Mouse (Mus musculus): ENCODE data around the gene Ltbp3. TPM values are rescaled to one million over a fixed set of nuclear protein-coding genes. Genes with fewer than 3 reads are reported as not detected.
"Not testable (repeated sequence)": the region's sequence is repeated elsewhere in the genome, so short reads cannot be mapped to it uniquely, and the experiment has no call there.

Ltbp3 gene
- polyA plus RNA-seq, 1 experiment from 2014 or later, result 24.7 TPM

DNA sequence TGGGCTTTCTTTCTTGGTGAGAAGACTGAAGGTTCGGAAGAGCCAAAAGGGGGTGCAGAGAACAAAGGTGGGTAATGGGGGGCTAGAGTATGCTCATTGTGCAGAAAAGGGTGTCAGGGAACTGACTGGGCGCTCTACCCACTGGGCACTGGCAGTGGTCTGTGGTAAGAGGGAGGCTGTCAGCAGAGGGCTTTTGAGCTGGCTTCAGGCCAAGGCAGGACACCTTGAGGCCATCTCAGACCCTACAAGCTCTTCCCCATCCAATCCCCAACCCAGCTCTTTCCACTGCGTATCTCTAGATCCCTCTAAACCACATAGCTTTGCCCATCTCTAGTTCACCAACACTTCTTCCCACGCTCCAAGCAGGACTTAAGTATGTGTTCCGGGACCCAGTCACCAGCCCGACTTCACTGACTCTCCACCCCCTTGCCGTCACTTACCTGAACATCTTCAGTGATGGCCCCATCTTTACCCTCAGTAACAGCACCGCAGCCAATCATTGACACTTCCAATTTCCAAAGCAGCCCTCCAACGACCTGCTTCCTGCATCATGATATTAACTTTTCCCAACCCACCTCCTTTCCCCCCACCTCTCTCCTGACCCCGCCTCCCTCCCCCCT, 44.4 kb downstream of the Ltbp3 start:
- Histone ChIP-seq H3K4me1 (peaks cover 15% of the 10 kb centered on the region), H3K36me3 (no peaks in the 10 kb centered on the region), H3K4me3 (no peak overlapping the region), H3K27ac (replicated peaks) (no peak overlapping the region), H3K27me3 (replicated peaks) (no peaks in the 10 kb centered on the region), H3K4me2 (no peak overlapping the region), H3K9ac (0 out of 2 replicates have a peak overlapping the region, but pooled peaks have one; percentile 1), H3K9me3 (no peaks in the 10 kb centered on the region)
- 54% methylated on average over 10 of the region's 10 CpGs for whole genome bisulfite sequencing
- no peak for ATAC-seq (ENCODE audit: extremely low read depth, insufficient number of reproducible peaks, low FRiP score, low TSS enrichment)

DNA sequence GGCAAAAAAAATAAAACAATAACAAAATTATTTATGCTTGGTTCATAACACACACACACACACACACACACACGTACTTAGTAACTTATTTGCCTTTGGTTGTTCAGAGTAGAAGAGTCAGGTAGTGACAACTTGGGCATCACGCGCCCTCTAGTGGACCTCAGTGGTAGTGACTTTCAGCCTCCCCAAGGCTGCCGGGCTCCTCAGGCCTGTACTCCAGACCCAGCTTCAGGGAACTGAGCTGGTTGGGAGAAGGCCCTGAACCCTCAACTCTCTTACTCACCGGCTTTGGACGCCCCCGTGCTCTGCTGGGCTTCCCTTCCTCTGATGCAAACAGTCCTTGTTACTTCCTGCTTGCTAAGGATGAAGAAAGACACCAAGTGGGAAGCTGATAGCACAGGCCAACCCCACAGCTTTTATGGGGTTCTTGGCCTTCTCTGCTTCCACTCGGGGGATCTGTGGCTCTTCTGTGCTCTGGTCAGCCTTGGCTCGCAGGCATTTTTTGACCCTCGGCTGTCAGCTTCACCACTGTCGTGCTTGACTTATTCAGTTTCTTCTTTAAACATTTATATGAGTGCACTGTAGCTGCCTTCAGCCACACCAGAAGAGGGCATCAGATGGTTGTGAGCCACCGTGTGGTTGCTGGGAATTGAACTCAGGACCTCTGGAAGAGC, 45.9 kb downstream of the Ltbp3 start:
- H3K9me3 ChIP-seq, result no peaks in the 10 kb centered on the region
- 8% methylated on average over 12 of the region's 12 CpGs for WGBS
- peaks cover 15% of the 10 kb centered on the region for H3K4me1 ChIP-seq
- no peaks in the 10 kb centered on the region for H3K27me3 ChIP-seq (replicated peaks)
- peak; percentile 74 for ATAC-seq (ENCODE audit: extremely low read depth, insufficient number of reproducible peaks, low FRiP score, low TSS enrichment)
- no peak overlapping the region for H3K4me3 ChIP-seq
- peak overlapping the region; percentile 67 for H3K9ac ChIP-seq
- peak overlapping the region; percentile 16; the same call in 1 of the 2 replicates for H3K4me2 ChIP-seq
- no peaks in the 10 kb centered on the region for H3K36me3 ChIP-seq
- peak overlapping the region; percentile 80 for H3K27ac ChIP-seq (replicated peaks)

DNA sequence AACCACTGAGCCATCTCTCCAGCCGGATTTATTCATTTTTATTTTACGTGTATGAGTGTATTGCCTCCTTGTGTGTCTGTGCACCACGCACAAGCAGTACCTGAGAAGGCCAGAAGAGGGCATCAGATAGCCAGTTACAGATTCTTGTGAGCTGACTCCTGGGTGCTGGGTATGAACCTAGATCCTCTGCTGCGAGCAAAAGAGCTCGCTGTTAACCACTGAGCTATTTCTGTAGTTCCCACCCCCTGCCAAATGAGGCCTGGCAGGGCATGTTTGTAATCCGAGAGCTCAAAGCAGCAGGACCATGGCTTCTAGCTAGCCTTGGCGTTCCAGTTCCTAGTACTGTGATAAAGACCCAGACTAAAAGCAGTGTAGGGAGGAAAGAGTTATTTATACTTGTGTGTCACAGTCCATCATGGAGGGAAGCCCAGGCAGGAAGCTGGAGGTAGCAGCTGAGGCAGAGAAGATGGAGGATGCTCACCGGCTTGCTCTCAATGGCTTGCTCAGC, 46.5 kb downstream of the Ltbp3 start:
- H3K27ac ChIP-seq (replicated peaks), result peak overlapping the region; percentile 80
- ATAC-seq (ENCODE audit: extremely low read depth, insufficient number of reproducible peaks, low FRiP score, low TSS enrichment), result peak; percentile 72
- no peaks in the 10 kb centered on the region for H3K9me3 ChIP-seq
- H3K9ac ChIP-seq, result peak overlapping the region; percentile 67
- H3K4me1 ChIP-seq, result peaks cover 15% of the 10 kb centered on the region
- no peaks in the 10 kb centered on the region for H3K36me3 ChIP-seq
- no peak overlapping the region for H3K4me3 ChIP-seq
- H3K4me2 ChIP-seq, result peak overlapping the region; percentile 19
- WGBS, result 9% methylated on average over 8 of the region's 8 CpGs
- H3K27me3 ChIP-seq (replicated peaks), result no peaks in the 10 kb centered on the region

DNA sequence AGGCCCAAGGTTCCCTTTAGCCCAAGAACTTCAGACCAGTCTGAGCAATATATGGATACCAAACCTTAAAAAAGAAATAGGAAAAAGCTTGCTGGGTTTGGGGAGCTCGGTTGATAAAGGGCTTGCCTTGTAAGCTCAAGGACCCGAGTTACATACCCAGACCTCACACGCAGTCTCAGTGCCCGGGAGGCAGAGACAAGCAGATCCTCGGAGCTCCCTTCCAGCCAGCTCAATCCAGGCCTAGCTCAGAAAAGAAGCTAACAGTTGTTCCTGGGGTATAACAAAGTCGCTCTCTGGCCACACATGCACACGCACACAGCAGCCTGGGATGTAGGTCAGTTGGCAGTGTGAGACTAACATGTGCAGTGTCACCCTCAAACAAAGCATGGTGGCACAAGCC, 47.2 kb downstream of the Ltbp3 start:
- Histone ChIP-seq H3K9ac (peak overlapping the region; percentile 58), H3K27me3 (replicated peaks) (no peaks in the 10 kb centered on the region), H3K36me3 (no peaks in the 10 kb centered on the region), H3K4me1 (peaks cover 15% of the 10 kb centered on the region), H3K27ac (replicated peaks) (peak overlapping the region; percentile 80), H3K4me3 (no peak overlapping the region), H3K9me3 (no peaks in the 10 kb centered on the region), H3K4me2 (peak overlapping the region; percentile 19)
- no peak for ATAC-seq (ENCODE audit: extremely low read depth, insufficient number of reproducible peaks, low FRiP score, low TSS enrichment)
- WGBS, result 76% methylated on average over 7 of the region's 7 CpGs

DNA sequence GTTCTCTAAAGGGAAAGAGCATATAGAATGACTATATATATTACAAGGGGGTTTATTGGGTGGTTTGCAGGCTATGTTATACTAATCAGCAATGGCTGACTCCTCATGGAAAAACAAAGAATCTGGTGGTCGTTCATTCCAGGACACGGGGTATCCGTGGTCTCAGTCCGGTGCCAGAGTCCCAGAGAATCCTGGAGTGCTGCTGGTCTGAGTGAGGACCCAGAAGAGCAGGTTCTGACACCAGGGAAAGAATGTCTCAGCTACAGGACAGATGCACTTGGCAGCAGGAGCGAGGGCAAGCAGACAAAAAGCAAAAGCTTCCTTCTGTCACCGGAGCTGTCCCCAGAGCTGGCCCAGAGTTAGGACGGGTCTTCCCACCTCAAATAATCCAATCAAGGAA, 47.9 kb downstream of the Ltbp3 start:
- Histone ChIP-seq H3K4me1 (peaks cover 15% of the 10 kb centered on the region), H3K9me3 (no peaks in the 10 kb centered on the region), H3K36me3 (no peaks in the 10 kb centered on the region), H3K4me3 (no peak overlapping the region), H3K9ac (no peak overlapping the region), H3K27ac (replicated peaks) (no peak overlapping the region), H3K4me2 (no peak overlapping the region), H3K27me3 (replicated peaks) (no peaks in the 10 kb centered on the region)
- WGBS, result 71% methylated on average over 7 of the region's 7 CpGs
- no peak for ATAC-seq (ENCODE audit: extremely low read depth, insufficient number of reproducible peaks, low FRiP score, low TSS enrichment)

DNA sequence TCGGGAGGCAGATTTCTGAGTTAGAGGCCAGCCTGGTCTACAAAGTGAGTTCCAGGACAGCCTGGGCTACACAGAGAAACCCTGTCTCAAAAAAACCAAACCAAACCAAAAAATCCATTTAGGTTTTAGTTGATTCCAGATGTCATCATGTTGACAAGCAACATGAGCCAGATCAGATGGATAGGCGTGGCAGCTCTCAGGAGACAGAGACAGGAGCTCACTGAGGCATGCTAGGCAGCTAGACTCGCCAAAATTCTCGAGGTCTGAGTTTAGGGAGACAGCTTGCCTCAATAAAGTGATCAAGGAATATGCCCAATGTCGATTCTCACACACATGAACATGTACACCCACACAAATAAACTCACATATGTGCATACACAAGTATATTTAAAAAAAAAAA, 48.4 kb downstream of the Ltbp3 start:
- Histone ChIP-seq H3K27me3 (replicated peaks) (no peaks in the 10 kb centered on the region), H3K27ac (replicated peaks) (no peak overlapping the region), H3K36me3 (no peaks in the 10 kb centered on the region), H3K9ac (no peak overlapping the region), H3K4me3 (no peak overlapping the region), H3K9me3 (no peaks in the 10 kb centered on the region), H3K4me1 (peaks cover 19% of the 10 kb centered on the region), H3K4me2 (no peak overlapping the region)
- 65% methylated on average over 5 of the region's 5 CpGs for WGBS
- no peak for ATAC-seq (ENCODE audit: extremely low read depth, insufficient number of reproducible peaks, low FRiP score, low TSS enrichment)

DNA sequence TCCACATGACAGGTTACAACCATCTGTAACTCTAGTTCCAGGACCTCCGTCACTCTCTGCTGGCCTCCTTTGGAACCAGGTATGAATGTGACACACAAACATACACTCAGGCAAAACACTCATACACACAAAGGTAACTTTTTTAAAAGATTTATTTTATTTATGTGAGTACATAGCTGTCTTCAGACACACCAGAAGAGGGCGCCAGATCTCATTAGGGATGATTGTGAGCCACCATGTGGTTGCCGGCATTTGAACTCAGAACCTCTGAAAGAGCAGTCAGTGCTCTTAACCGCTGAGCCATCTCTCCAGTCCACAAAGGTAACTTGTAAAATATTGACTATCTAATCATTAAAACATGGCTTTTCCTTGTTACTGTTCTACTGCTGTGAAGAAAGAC, 50.6 kb downstream of the Ltbp3 start:
- peaks cover 39% of the 10 kb centered on the region for H3K4me1 ChIP-seq
- no peak overlapping the region for H3K4me3 ChIP-seq
- H3K4me2 ChIP-seq, result no peak overlapping the region
- ATAC-seq (ENCODE audit: extremely low read depth, insufficient number of reproducible peaks, low FRiP score, low TSS enrichment), result no peak
- 74% methylated on average over 4 of the region's 4 CpGs for WGBS
- H3K27ac ChIP-seq (replicated peaks), result no peak overlapping the region
- H3K27me3 ChIP-seq (replicated peaks), result no peaks in the 10 kb centered on the region
- H3K9me3 ChIP-seq, result no peaks in the 10 kb centered on the region
- H3K9ac ChIP-seq, result no peak overlapping the region
- peaks cover 17% of the 10 kb centered on the region for H3K36me3 ChIP-seq

DNA sequence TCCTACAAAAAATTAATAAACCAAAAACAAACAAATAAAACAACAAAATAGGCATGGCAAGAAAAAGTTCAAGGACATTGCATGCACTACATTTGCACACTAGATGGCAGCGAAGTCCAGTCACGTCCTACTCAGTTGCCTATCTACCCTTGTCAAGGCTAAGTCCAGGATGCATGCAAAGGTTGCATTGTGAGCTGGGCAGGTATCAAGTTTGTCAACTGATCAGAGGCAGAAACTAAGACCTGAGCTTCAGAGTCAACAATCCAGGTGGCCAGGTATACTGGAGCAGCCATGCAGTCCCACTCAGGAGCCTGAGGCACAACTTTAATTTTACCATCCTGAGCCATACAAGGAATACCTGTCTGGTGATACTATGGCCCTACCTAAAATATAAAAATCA, 52.4 kb downstream of the Ltbp3 start:
- peaks cover 39% of the 10 kb centered on the region for H3K4me1 ChIP-seq
- no peak overlapping the region for H3K4me3 ChIP-seq
- H3K27ac ChIP-seq (replicated peaks), result peak overlapping the region; percentile 77
- H3K36me3 ChIP-seq, result peaks cover 34% of the 10 kb centered on the region
- H3K27me3 ChIP-seq (replicated peaks), result no peaks in the 10 kb centered on the region
- 3% methylated on average over 2 of the region's 2 CpGs for WGBS
- no peaks in the 10 kb centered on the region for H3K9me3 ChIP-seq
- no peak overlapping the region for H3K9ac ChIP-seq
- peak overlapping the region; percentile 26; the same call in 1 of the 2 replicates for H3K4me2 ChIP-seq
- ATAC-seq (ENCODE audit: extremely low read depth, insufficient number of reproducible peaks, low FRiP score, low TSS enrichment), result no peak

DNA sequence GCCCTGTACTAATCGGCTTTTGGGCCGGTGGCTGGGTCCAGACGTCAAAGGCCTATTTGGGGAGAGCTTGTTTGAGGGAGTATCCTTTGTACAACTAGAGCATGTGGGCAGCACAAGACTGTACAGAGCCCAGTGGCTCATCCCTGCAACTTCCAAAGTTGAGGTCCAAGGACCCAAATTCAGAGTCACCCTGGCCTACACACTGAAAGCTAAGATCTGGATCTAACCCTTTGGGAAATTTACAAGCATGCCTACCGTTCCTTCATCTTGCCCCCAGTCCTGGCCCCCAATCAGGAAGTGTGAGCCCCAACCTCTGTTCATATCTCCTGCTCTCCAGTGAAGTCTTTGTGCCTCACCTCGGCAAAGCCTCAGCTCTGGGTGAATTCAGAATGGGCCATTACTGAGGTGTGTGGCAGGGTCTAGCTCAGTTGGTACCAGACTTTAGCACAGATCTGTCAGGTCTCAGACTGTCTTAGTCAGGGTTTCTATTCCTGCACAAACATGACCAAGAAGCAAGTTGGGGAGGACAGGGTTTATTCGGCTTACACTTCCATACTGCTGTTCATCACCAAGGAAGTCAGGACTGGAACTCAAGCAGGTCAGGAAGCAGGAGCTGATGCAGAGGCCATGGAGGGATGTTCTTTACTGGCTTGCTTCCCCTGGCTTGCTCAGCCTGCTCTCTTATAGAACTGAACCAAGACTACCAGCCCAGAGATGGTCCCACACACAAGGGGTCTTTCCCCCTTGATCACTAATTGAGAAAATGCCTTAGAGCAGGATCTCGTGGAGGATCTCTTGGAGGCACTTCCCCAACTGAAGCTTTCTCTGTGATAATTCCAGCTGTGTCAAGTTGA, 53.4 kb downstream of the Ltbp3 start:
- Histone ChIP-seq H3K36me3 (peaks cover 44% of the 10 kb centered on the region), H3K4me2 (peak overlapping the region; percentile 84), H3K4me1 (peaks cover 39% of the 10 kb centered on the region), H3K4me3 (peak overlapping the region; percentile 95), H3K27ac (replicated peaks) (peak overlapping the region; percentile 77), H3K9ac (peak overlapping the region; percentile 100)
- peak; percentile 9 for ATAC-seq (ENCODE audit: extremely low read depth, insufficient number of reproducible peaks, low FRiP score, low TSS enrichment)
- H3K27me3 ChIP-seq (replicated peaks); H3K9me3 ChIP-seq: not testable (repeated sequence)
- WGBS, result 19% methylated on average over 7 of the region's 7 CpGs

DNA sequence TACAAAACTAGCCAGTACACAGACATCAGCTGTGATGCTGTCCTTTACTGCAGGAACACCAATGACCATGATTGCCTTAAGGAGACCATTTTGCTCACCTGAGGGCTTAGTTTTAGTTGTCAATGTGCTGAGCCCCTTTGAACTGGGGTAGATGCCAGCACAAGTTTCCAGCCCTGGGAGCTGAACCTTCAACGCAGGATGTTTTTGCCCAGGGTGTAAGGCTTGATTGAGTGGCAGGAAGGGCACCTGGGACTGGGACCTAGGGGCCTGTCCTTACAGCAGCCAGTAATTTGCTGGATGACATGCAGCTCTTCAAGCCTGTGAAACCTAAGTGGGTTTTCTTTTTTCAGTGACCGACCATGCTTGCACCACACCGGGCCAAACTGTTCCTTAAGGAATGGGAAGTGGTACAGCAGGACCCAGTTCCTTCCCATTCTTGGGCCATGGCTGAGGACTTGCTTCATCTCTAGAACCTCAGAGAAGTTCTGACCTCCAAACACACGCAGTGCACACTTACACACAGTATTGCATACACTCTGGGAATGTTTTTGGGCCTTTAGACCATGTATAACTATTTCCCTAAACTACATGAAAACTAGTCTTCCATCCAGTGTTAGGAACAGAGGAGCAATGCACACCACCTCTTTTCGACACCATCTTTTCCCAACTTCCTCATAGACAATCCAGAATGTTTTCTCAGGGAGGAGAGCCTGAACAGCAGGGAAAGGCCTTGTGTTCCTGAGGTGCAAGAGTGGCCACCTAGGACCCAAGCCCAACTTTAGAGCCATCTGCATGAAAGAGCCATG, 54.3 kb downstream of the Ltbp3 start:
- no peak for ATAC-seq (ENCODE audit: extremely low read depth, insufficient number of reproducible peaks, low FRiP score, low TSS enrichment)
- H3K4me2 ChIP-seq, result peak overlapping the region; percentile 84
- peaks cover 50% of the 10 kb centered on the region for H3K36me3 ChIP-seq
- H3K9me3 ChIP-seq, result no peaks in the 10 kb centered on the region
- peak overlapping the region; percentile 77 for H3K27ac ChIP-seq (replicated peaks)
- no peaks in the 10 kb centered on the region for H3K27me3 ChIP-seq (replicated peaks)
- 35% methylated on average over 5 of the region's 5 CpGs for WGBS
- H3K4me1 ChIP-seq, result peaks cover 39% of the 10 kb centered on the region
- H3K9ac ChIP-seq, result peak overlapping the region; percentile 100
- H3K4me3 ChIP-seq, result peak overlapping the region; percentile 95
